Mouse (Mus musculus): ENCODE data around the gene Spo11.

GRCm38 (mm10) chr2:173021633-173022055 is 44.1 kb downstream of the Spo11 start:
- TF ChIP-seq POLR2A (IDR thresholded peaks at IDR 0.05; ENCODE audit: borderline replicate concordance, control insufficient read depth, low read depth, low read length) (peak; percentile 100), CTCF (IDR thresholded peaks at IDR 0.05; ENCODE audit: control insufficient read depth, insufficient read depth, low read length) (no peak)
